Mouse (Mus musculus) hindbrain, embryonic 11.5 days (tissue): ENCODE data around the gene Spa17. TPM values are rescaled to one million over a fixed set of nuclear protein-coding genes. Genes with fewer than 3 reads are reported as not detected.

Experiments
- ATAC-seq: fragments of 200-750 bp; cut with Nextera tagmentation; 2 replicates; pipeline ENCODE4 v1.8.0; 2017; ENCODE audit warnings: mild to moderate bottlenecking, moderate TSS enrichment, moderate library complexity; ENCODE audit not compliant: low FRiP score
- DNase-seq: peaks from one replicate; pipeline ENCODE4 v3.0.0-alpha.2; 2015; ENCODE audit warnings: low spot score
- H3K27ac ChIP-seq: fragments of 300-500 bp; sonication (generic); 2 replicates; pipeline ENCODE4 v1.5.1; 2014; ENCODE audit warnings: mild to moderate bottlenecking, low read depth, low read length
- H3K27me3 ChIP-seq: fragments of 300-500 bp; sonication (generic); 2 replicates; pipeline ENCODE4 v1.6.1; 2014; ENCODE audit warnings: mild to moderate bottlenecking, low read length, moderate library complexity, mixed read lengths; ENCODE audit not compliant: control insufficient read depth, insufficient read depth
- H3K36me3 ChIP-seq: fragments of 300-500 bp; sonication (generic); 2 replicates; pipeline ENCODE4 v1.6.1; 2014; ENCODE audit warnings: mild to moderate bottlenecking, low read length, moderate library complexity, mixed read lengths; ENCODE audit not compliant: control insufficient read depth, insufficient read depth
- H3K4me1 ChIP-seq: fragments of 300-500 bp; sonication (generic); replicated peaks from 2 replicates; pipeline ENCODE4 v1.6.1; 2014; ENCODE audit warnings: low read length, mixed read lengths; ENCODE audit not compliant: control insufficient read depth, insufficient read depth
- H3K4me2 ChIP-seq: fragments of 300-500 bp; sonication (generic); replicated peaks from 2 replicates; pipeline ENCODE4 v1.6.1; 2014; ENCODE audit warnings: mild to moderate bottlenecking, low read depth, low read length
- H3K4me3 ChIP-seq: fragments of 300-500 bp; sonication (generic); 2 replicates; pipeline ENCODE4 v1.5.1; 2014; ENCODE audit warnings: low read depth, low read length
- H3K9ac ChIP-seq: fragments of 300-500 bp; sonication (generic); 2 replicates; pipeline ENCODE4 v1.6.1; 2014; ENCODE audit warnings: low read depth, low read length
- H3K9me3 ChIP-seq: fragments of 300-500 bp; sonication (generic); 2 replicates; pipeline ENCODE4 v1.6.1; 2016; ENCODE audit warnings: low read length; ENCODE audit not compliant: control insufficient read depth
- WGBS: fragments of 180-500 bp; shearing (Covaris S2); extraction: QIAGEN DNeasy Blood & Tissue Kit; methylation state at CpG from one replicate; pipeline ENCODE4 v1.1.7; 2014; 5-methylcytosine and 5-hydroxymethylcytosine counted together
- polyA plus RNA-seq: library from polyadenylated mRNA; unstranded; fragments of >200 nt; fragmentation: Nextera tagmentation; extraction: Ambion mirVana; gene quantifications from 2 replicates; pipeline ENCODE4 v1.2.1, GENCODE M21; 2014

The Spa17 gene
- polyA plus RNA-seq, result 19.8 and 22.2 TPM in 2 replicates

- peak; percentile 96 for ATAC-seq
- Histone ChIP-seq H3K27ac (peak within 1 kb of the TSS; percentile 67), H3K36me3 (no peaks in the 10 kb centered on the region), H3K9me3 (no peaks in the 10 kb centered on the region), H3K27me3 (no peaks in the 10 kb centered on the region), H3K4me1 (no peaks in the 10 kb centered on the region), H3K9ac (peak within 1 kb of the TSS; percentile 83), H3K4me2 (peak within 1 kb of the TSS; percentile 80), H3K4me3 (peak within 1 kb of the TSS; percentile 56)
- WGBS, result under 1% methylated on average over 45 of the region's 45 CpGs
- peak; percentile 94 for DNase-seq
Observed at GRCm38 (mm10) chr9:37613182-37613910, at the start of gene Spa17. Gene Spa17, minus strand, starts transcription at chr9:37613722.

GRCm38 (mm10) chr9:37663210-37663609 lies 49.7 kb upstream of the Spa17 start:
- no peaks in the 10 kb centered on the region for H3K36me3 ChIP-seq
- H3K27me3 ChIP-seq, result no peaks in the 10 kb centered on the region
- DNase-seq (no peak), ATAC-seq (no peak)
- no peak overlapping the region for H3K27ac ChIP-seq
- H3K9me3 ChIP-seq, result no peaks in the 10 kb centered on the region
- H3K4me3 ChIP-seq, result no peak overlapping the region
- WGBS, result 83% methylated on average over 1 of the region's 1 CpGs
- H3K9ac ChIP-seq, result no peak overlapping the region
- H3K4me1 ChIP-seq, result no peaks in the 10 kb centered on the region
- no peak overlapping the region for H3K4me2 ChIP-seq

GRCm38 (mm10) chr9:37659413-37659812 lies 45.9 kb upstream of the Spa17 start:
- Histone ChIP-seq H3K36me3 (no peaks in the 10 kb centered on the region), H3K9ac (no peak overlapping the region), H3K27me3 (no peaks in the 10 kb centered on the region), H3K27ac (no peak overlapping the region), H3K4me2 (no peak overlapping the region), H3K9me3 (no peaks in the 10 kb centered on the region), H3K4me1 (no peaks in the 10 kb centered on the region), H3K4me3 (no peak overlapping the region)
- 89% methylated on average over 6 of the region's 6 CpGs for WGBS
- no peak for ATAC-seq
- no peak for DNase-seq

DNA sequence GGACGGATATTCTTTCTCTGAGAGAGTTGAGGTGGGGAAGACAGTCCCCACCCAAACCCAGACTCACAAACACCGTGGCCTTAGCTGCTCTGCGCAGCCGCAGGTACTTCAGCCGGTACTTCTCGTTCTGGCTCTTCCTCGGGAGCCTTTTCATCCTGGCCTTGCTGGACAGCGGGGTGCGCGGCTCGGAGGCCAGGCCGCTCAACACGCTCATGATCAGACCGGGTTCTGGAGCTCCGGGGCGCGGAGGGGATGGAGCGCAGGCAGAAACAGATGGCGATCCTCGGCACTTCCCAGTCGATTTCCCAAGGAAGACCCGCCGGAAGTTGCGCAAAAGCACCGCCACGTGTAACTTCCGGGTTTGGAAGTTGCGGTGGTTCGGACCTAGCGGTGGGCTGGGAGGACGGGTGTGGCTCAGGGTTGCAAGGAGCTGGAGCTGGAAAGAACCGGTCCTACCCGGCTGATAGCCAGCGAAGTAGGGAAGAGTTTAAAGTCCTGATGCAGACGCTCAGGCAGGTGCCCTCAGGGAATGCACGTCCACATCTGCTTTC lies 43.5 kb upstream of the Spa17 start, which contains the start of gene Tbrg1:
Gene Tbrg1, minus strand, starts transcription at position 382 of the 551 bp plus-strand sequence.
- no peaks in the 10 kb centered on the region for H3K4me1 ChIP-seq
- peak within 1 kb of the TSS; percentile 75 for H3K4me3 ChIP-seq
- H3K27me3 ChIP-seq, result no peaks in the 10 kb centered on the region
- H3K27ac ChIP-seq, result peak within 1 kb of the TSS; percentile 62
- ATAC-seq (peak; percentile 91), DNase-seq (peak; percentile 89)
- WGBS, result under 1% methylated on average over 36 of the region's 36 CpGs
- H3K9ac ChIP-seq, result peak within 1 kb of the TSS; percentile 85
- no peaks in the 10 kb centered on the region for H3K9me3 ChIP-seq
- H3K36me3 ChIP-seq, result peaks cover 11% of the 10 kb centered on the region; the same call in 1 of the 2 replicates
- peak within 1 kb of the TSS; percentile 68 for H3K4me2 ChIP-seq

DNA sequence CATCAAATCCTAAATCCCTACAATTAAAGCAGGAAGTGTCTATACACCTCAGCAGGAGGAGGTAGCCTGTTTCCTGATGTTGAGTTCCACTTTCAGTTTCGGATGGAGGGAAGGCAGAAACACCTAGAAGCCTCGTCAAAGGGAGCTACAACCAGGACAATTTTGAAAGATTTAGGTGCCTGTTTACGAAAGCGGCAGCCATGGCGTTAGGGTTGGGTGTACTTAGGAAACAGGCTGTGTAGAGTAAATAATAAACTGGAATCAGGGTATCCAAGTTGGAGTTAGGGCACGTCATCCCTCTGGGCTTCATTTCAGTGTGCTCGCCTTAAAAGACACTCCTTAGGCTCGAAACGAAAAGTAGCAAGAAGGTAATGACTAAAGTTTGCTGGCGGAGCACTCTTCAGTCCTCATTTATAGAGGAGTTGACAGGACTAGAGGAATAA lies 42.9 kb upstream of the Spa17 start:
- no peaks in the 10 kb centered on the region for H3K27me3 ChIP-seq
- H3K36me3 ChIP-seq, result peaks cover 13% of the 10 kb centered on the region; the same call in 1 of the 2 replicates
- DNase-seq (no peak), ATAC-seq (0 out of 2 replicates have a peak, but pooled peaks have one; percentile 13)
- H3K4me2 ChIP-seq, result peak overlapping the region; percentile 68
- H3K4me3 ChIP-seq, result peak overlapping the region; percentile 75
- H3K9ac ChIP-seq, result peak overlapping the region; percentile 85
- peak overlapping the region; percentile 62; the same call in 1 of the 2 replicates for H3K27ac ChIP-seq
- no peaks in the 10 kb centered on the region for H3K4me1 ChIP-seq
- H3K9me3 ChIP-seq, result no peaks in the 10 kb centered on the region
- WGBS, result 3% methylated on average over 10 of the region's 10 CpGs

- ATAC-seq, result 0 out of 2 replicates have a peak, but pooled peaks have one; percentile 7
- H3K9me3 ChIP-seq, result no peaks in the 10 kb centered on the region
- H3K27me3 ChIP-seq, result no peaks in the 10 kb centered on the region
- no peak overlapping the region; the same call in 1 of the 2 replicates for H3K9ac ChIP-seq
- DNase-seq, result no peak
- H3K4me1 ChIP-seq, result no peaks in the 10 kb centered on the region
- H3K27ac ChIP-seq, result no peak overlapping the region
- H3K36me3 ChIP-seq, result peaks cover 13% of the 10 kb centered on the region; the same call in 1 of the 2 replicates
- H3K4me2 ChIP-seq, result peak overlapping the region; percentile 68
- H3K4me3 ChIP-seq, result peak overlapping the region; percentile 75
- WGBS, result 73% methylated on average over 8 of the region's 8 CpGs
Observed at GRCm38 (mm10) chr9:37655961-37656360, 42.4 kb upstream of the Spa17 start.

GRCm38 (mm10) chr9:37653836-37654235 lies 40.3 kb upstream of the Spa17 start:
- Histone ChIP-seq H3K9ac (no peak overlapping the region), H3K36me3 (peaks cover 17% of the 10 kb centered on the region), H3K27ac (no peak overlapping the region), H3K4me3 (no peak overlapping the region), H3K4me2 (no peak overlapping the region), H3K4me1 (no peaks in the 10 kb centered on the region), H3K9me3 (no peaks in the 10 kb centered on the region), H3K27me3 (no peaks in the 10 kb centered on the region)
- WGBS, result 90% methylated on average over 5 of the region's 5 CpGs
- no peak for ATAC-seq
- no peak for DNase-seq

DNA sequence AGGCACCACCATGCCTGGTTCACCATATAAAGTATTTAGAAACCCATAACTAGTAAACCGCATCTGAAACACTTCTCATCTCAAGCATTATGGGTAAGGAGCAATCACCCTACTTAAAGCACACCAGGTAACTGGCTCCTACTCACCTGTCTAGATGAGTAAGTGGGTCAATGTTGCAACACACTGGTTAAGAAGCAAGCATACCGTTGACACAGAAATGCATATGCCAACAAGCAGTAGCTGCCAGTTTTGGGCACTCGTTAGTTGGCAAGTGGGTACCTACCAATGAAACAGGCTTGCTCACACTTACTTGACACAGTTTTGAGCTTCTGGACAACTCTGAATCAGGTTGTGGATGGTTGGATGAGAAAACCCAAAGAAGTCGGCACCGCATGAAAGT lies 37.1 kb upstream of the Spa17 start:
- no peak overlapping the region for H3K4me3 ChIP-seq
- H3K9me3 ChIP-seq, result no peaks in the 10 kb centered on the region
- no peak overlapping the region for H3K9ac ChIP-seq
- no peaks in the 10 kb centered on the region for H3K27me3 ChIP-seq
- DNase-seq (no peak), ATAC-seq (no peak)
- H3K27ac ChIP-seq, result no peak overlapping the region
- peaks cover 18% of the 10 kb centered on the region for H3K36me3 ChIP-seq
- no peak overlapping the region for H3K4me2 ChIP-seq
- WGBS, result 94% methylated on average over 5 of the region's 5 CpGs
- H3K4me1 ChIP-seq, result no peaks in the 10 kb centered on the region
